8 mouse cellular contexts compared by ENCODE assay signal in genomic region chr7:28811228-28811627, GRCm38 (mm10). TPM values are rescaled to one million over a fixed set of nuclear protein-coding genes. Genes with fewer than 3 reads are reported as not detected.
DNase-seq lines count a peak whose midpoint lies in the region; ATAC-seq lines count a peak whose summit lies in the region.

No protein-coding gene starts in this region.

- intact Hi-C loops in left cerebral cortex, postnatal 14 days (cut with DNase I) = no loop called here

- peak; percentile 75 for DNase-seq in WW6 (ENCODE audit: low read depth, low spot score)
- DNase-seq in cerebellum, postnatal 36 days = peak; percentile 87 to 94
- DNase-seq in gastrocnemius, adult 8-10 months (ENCODE audit: low spot score in 2 of 2) = peak; percentile 69 to 88
- DNase-seq in left cerebral cortex, postnatal 14 days (ENCODE audit: low spot score in 2 of 2) = peak; percentile 92 to 93
- peak; percentile 99 for DNase-seq in right cerebral cortex, postnatal 4 days
- peak; percentile 94 for DNase-seq in yolk sac, embryonic 10.5 days (ENCODE audit: low spot score)

- peak; percentile 2 for ATAC-seq in inflammation-experienced regulatory T-cells, adult 6 months
- peak; percentile 8; the same call in 1 of the 2 replicates for ATAC-seq in megakaryocyte-erythroid progenitor cell, adult 5-6 weeks (replicated peaks; ENCODE audit: low FRiP score, low TSS enrichment, poor library complexity, severe bottlenecking)

RNA-seq across cellular contexts. Expression of gene Hnrnpl, which starts 2.9 kb away (rescaled TPM):
- 100 to 1,000 TPM; 105 to 116 (median 109) TPM for total RNA-seq in gastrocnemius, adult 8-10 months (2022)
- polyA plus RNA-seq in inflammation-experienced regulatory T-cells, adult 6 months (2017; shearing (Covaris generic)) = 100 to 1,000 TPM; 171 to 386 (median 383) TPM
- total RNA-seq in left cerebral cortex, postnatal 14 days (2021) = 100 to 1,000 TPM; 401 to 422 TPM
- total RNA-seq in megakaryocyte-erythroid progenitor cell, adult 5-6 weeks (2014; fragmentation: Nextera tagmentation) = 437 and 487 TPM in 2 replicates
- total RNA-seq in megakaryocyte-erythroid progenitor cell, adult 5-6 weeks (2017) = 350 and 619 TPM in 2 replicates

RNA-seq across cellular contexts. Expression of gene Ech1, which starts 13.8 kb away (rescaled TPM):
- total RNA-seq in gastrocnemius, adult 8-10 months (2022) = 100 to 1,000 TPM; 222 to 343 (median 237) TPM
- polyA plus RNA-seq in inflammation-experienced regulatory T-cells, adult 6 months (2017; shearing (Covaris generic)) = 100 to 1,000 TPM; 190 to 267 (median 222) TPM
- 10 to 100 TPM; 43.6 to 44.2 TPM for total RNA-seq in left cerebral cortex, postnatal 14 days (2021)
- total RNA-seq in megakaryocyte-erythroid progenitor cell, adult 5-6 weeks (2014; fragmentation: Nextera tagmentation) = 119 and 130 TPM in 2 replicates
- total RNA-seq in megakaryocyte-erythroid progenitor cell, adult 5-6 weeks (2017) = 85.5 and 95.0 TPM in 2 replicates

RNA-seq across cellular contexts. Expression of gene Lgals4, which starts 22.4 kb away (rescaled TPM):
- total RNA-seq in gastrocnemius, adult 8-10 months (2022) = 1 to 10 TPM in 3 of 4 experiments, under 1 TPM in 1; 0.58 to 1.6 (median 1.4) TPM
- polyA plus RNA-seq in inflammation-experienced regulatory T-cells, adult 6 months (2017; shearing (Covaris generic)) = 10 to 100 TPM; 18.1 to 38.8 (median 20.9) TPM
- total RNA-seq in left cerebral cortex, postnatal 14 days (2021) = 1 to 10 TPM; 2.6 TPM
- 8.7 and 23.2 TPM in 2 replicates for total RNA-seq in megakaryocyte-erythroid progenitor cell, adult 5-6 weeks (2014; fragmentation: Nextera tagmentation)
- 2.6 and 3.8 TPM in 2 replicates for total RNA-seq in megakaryocyte-erythroid progenitor cell, adult 5-6 weeks (2017)

RNA-seq across cellular contexts. Expression of gene Rinl, which starts 22.5 kb away (rescaled TPM):
- under 1 TPM in 3 of 4 experiments, not detected in 1; 0.27 to 0.70 (median 0.56) TPM for total RNA-seq in gastrocnemius, adult 8-10 months (2022)
- polyA plus RNA-seq in inflammation-experienced regulatory T-cells, adult 6 months (2017; shearing (Covaris generic)) = 100 to 1,000 TPM; 216 to 294 (median 288) TPM
- 1 to 10 TPM; 1.6 to 2.5 TPM for total RNA-seq in left cerebral cortex, postnatal 14 days (2021)
- 21.5 and 26.4 TPM in 2 replicates for total RNA-seq in megakaryocyte-erythroid progenitor cell, adult 5-6 weeks (2014; fragmentation: Nextera tagmentation)
- 17.9 and 24.5 TPM in 2 replicates for total RNA-seq in megakaryocyte-erythroid progenitor cell, adult 5-6 weeks (2017)

RNA-seq across cellular contexts. Expression of gene Nfkbib, which starts 43.9 kb away (rescaled TPM):
- 10 to 100 TPM; 28.5 to 34.2 (median 31.2) TPM for total RNA-seq in gastrocnemius, adult 8-10 months (2022)
- 10 to 100 TPM; 46.0 to 72.8 (median 53.3) TPM for polyA plus RNA-seq in inflammation-experienced regulatory T-cells, adult 6 months (2017; shearing (Covaris generic))
- total RNA-seq in left cerebral cortex, postnatal 14 days (2021) = 10 to 100 TPM; 39.3 to 39.6 TPM
- total RNA-seq in megakaryocyte-erythroid progenitor cell, adult 5-6 weeks (2014; fragmentation: Nextera tagmentation) = 34.3 and 39.7 TPM in 2 replicates
- total RNA-seq in megakaryocyte-erythroid progenitor cell, adult 5-6 weeks (2017) = 10.3 and 12.8 TPM in 2 replicates

Comparison
In these comparisons a context has a peak if more than half of its experiments do, and no peak if none do; other contexts are left out.
1. Peak in every context shown above with its lines: DNase-seq and ATAC-seq.